Mouse (Mus musculus) intestine, embryonic 15.5 days (tissue): ENCODE data around the gene Neurl4. TPM values are rescaled to one million over a fixed set of nuclear protein-coding genes. Genes with fewer than 3 reads are reported as not detected.

Experiments
- ATAC-seq: fragments of 200-750 bp; cut with Nextera tagmentation; 2 replicates; pipeline ENCODE4 v1.8.0; 2017; ENCODE audit warnings: moderate TSS enrichment, moderate library complexity
- H3K27ac ChIP-seq: fragments of 300-500 bp; sonication (generic); 2 replicates; pipeline ENCODE4 v1.5.1; 2015; ENCODE audit warnings: mild to moderate bottlenecking, inconsistent platforms
- H3K27me3 ChIP-seq: fragments of 300-500 bp; sonication (generic); replicated peaks from 2 replicates; pipeline ENCODE4 v1.6.1; 2015; ENCODE audit warnings: inconsistent platforms
- H3K36me3 ChIP-seq: fragments of 300-500 bp; sonication (generic); 2 replicates; pipeline ENCODE4 v1.6.1; 2015; ENCODE audit warnings: inconsistent platforms
- H3K4me1 ChIP-seq: fragments of 300-500 bp; sonication (generic); replicated peaks from 2 replicates; pipeline ENCODE4 v1.6.1; 2015; ENCODE audit warnings: inconsistent platforms
- H3K4me2 ChIP-seq: fragments of 300-500 bp; sonication (generic); replicated peaks from 2 replicates; pipeline ENCODE4 v1.6.1; 2015; ENCODE audit warnings: mild to moderate bottlenecking, inconsistent platforms
- H3K4me3 ChIP-seq: fragments of 300-500 bp; sonication (generic); replicated peaks from 2 replicates; pipeline ENCODE4 v1.5.1; 2015; ENCODE audit warnings: inconsistent platforms
- H3K9ac ChIP-seq: fragments of 300-500 bp; sonication (generic); 2 replicates; pipeline ENCODE4 v1.6.1; 2015; ENCODE audit warnings: inconsistent platforms
- H3K9me3 ChIP-seq: fragments of 300-500 bp; sonication (generic); 2 replicates; pipeline ENCODE4 v1.6.1; 2016; ENCODE audit warnings: inconsistent platforms
- WGBS: fragments of 180-500 bp; shearing (Covaris S2); methylation state at CpG from one replicate; pipeline ENCODE4 v1.1.7; 2015; 5-methylcytosine and 5-hydroxymethylcytosine counted together
- polyA plus RNA-seq: library from polyadenylated mRNA; unstranded; fragments of >200 nt; fragmentation: Nextera tagmentation; extraction: Ambion mirVana; gene quantifications from 2 replicates; pipeline ENCODE4 v1.2.1, GENCODE M21; 2015

Gene Neurl4
- polyA plus RNA-seq, 1 experiment from 2014 or later = 7.0 TPM

GRCm38 (mm10) chr11:69883527-69884151 is 17.2 kb upstream of the Neurl4 start:
- whole genome bisulfite sequencing = 79% methylated on average over 8 of the region's 8 CpGs
- Histone ChIP-seq H3K4me1 (peaks cover 27% of the 10 kb centered on the region), H3K9ac (no peak overlapping the region), H3K4me3 (no peak overlapping the region), H3K27me3 (no peaks in the 10 kb centered on the region), H3K9me3 (no peaks in the 10 kb centered on the region), H3K36me3 (no peaks in the 10 kb centered on the region), H3K27ac (no peak overlapping the region), H3K4me2 (no peak overlapping the region)
- ATAC-seq = no peak

- Histone ChIP-seq H3K27ac (no peak overlapping the region), H3K27me3 (no peaks in the 10 kb centered on the region), H3K4me2 (no peak overlapping the region), H3K36me3 (no peaks in the 10 kb centered on the region), H3K4me3 (no peak overlapping the region), H3K9me3 (no peaks in the 10 kb centered on the region), H3K9ac (no peak overlapping the region), H3K4me1 (peaks cover 21% of the 10 kb centered on the region)
- 64% methylated on average over 9 of the region's 9 CpGs for WGBS
- ATAC-seq = no peak
Observed at GRCm38 (mm10) chr11:69884240-69884639, 16.6 kb upstream of the Neurl4 start.

- Histone ChIP-seq H3K4me3 (no peak overlapping the region), H3K4me1 (peaks cover 17% of the 10 kb centered on the region), H3K4me2 (no peak overlapping the region), H3K9me3 (no peaks in the 10 kb centered on the region), H3K9ac (no peak overlapping the region), H3K27ac (0 out of 2 replicates have a peak overlapping the region, but pooled peaks have one; percentile 3), H3K27me3 (no peaks in the 10 kb centered on the region), H3K36me3 (no peaks in the 10 kb centered on the region)
- ATAC-seq = no peak
- 76% methylated on average over 8 of the region's 8 CpGs for WGBS
Observed at GRCm38 (mm10) chr11:69884663-69885062, 16.2 kb upstream of the Neurl4 start.

GRCm38 (mm10) chr11:69886907-69887635 is 13.8 kb upstream of the Neurl4 start:
- Histone ChIP-seq H3K9ac (no peak overlapping the region), H3K4me2 (no peak overlapping the region), H3K36me3 (no peaks in the 10 kb centered on the region), H3K27me3 (no peaks in the 10 kb centered on the region), H3K4me1 (peaks cover 6% of the 10 kb centered on the region; the same call in 1 of the 2 replicates), H3K4me3 (no peak overlapping the region), H3K9me3 (no peaks in the 10 kb centered on the region), H3K27ac (no peak overlapping the region)
- no peak for ATAC-seq
- 65% methylated on average over 8 of the region's 8 CpGs for WGBS

GRCm38 (mm10) chr11:69891482-69891881 is 9.4 kb upstream of the Neurl4 start:
- H3K9ac ChIP-seq = no peak overlapping the region
- no peak overlapping the region for H3K27ac ChIP-seq
- H3K36me3 ChIP-seq = no peaks in the 10 kb centered on the region
- no peaks in the 10 kb centered on the region for H3K9me3 ChIP-seq
- H3K4me1 ChIP-seq = no peaks in the 10 kb centered on the region
- H3K4me3 ChIP-seq = no peak overlapping the region
- no peak for ATAC-seq
- H3K27me3 ChIP-seq = no peaks in the 10 kb centered on the region
- WGBS = 73% methylated on average over 4 of the region's 4 CpGs
- no peak overlapping the region for H3K4me2 ChIP-seq

- no peak for ATAC-seq
- Histone ChIP-seq H3K4me2 (no peak overlapping the region), H3K4me1 (peaks cover 4% of the 10 kb centered on the region), H3K9ac (no peak overlapping the region), H3K4me3 (no peak overlapping the region), H3K9me3 (no peaks in the 10 kb centered on the region), H3K27me3 (no peaks in the 10 kb centered on the region), H3K36me3 (no peaks in the 10 kb centered on the region), H3K27ac (no peak overlapping the region)
- 78% methylated on average over 5 of the region's 5 CpGs for WGBS
Observed at GRCm38 (mm10) chr11:69894671-69895070, 6.2 kb upstream of the Neurl4 start.

- 69% methylated on average over 4 of the region's 4 CpGs for whole genome bisulfite sequencing
Observed at GRCm38 (mm10) chr11:69895291-69895690, 5.6 kb upstream of the Neurl4 start, which contains the start of gene Acap1. Acap1 (minus strand) TSS chr11:69895539.

GRCm38 (mm10) chr11:69899870-69900269 is 1.0 kb upstream of the Neurl4 start:
- H3K27me3 ChIP-seq = no peaks in the 10 kb centered on the region
- H3K36me3 ChIP-seq = peaks cover 13% of the 10 kb centered on the region
- whole genome bisulfite sequencing = 22% methylated on average over 4 of the region's 4 CpGs
- peak overlapping the region; percentile 91 for H3K4me3 ChIP-seq
- H3K4me1 ChIP-seq = peaks cover 17% of the 10 kb centered on the region
- H3K9ac ChIP-seq = peak overlapping the region; percentile 93; the same call in 1 of the 2 replicates
- H3K9me3 ChIP-seq = no peaks in the 10 kb centered on the region
- peak overlapping the region; percentile 97 for H3K4me2 ChIP-seq
- H3K27ac ChIP-seq = 0 out of 2 replicates have a peak overlapping the region, but pooled peaks have one; percentile 97
- ATAC-seq = no peak

More at GRCm38 (mm10) chr11:69895291-69895690, 5.6 kb upstream of the Neurl4 start, which contains the start of gene Acap1:
- Histone ChIP-seq H3K27ac (no peak within 1 kb of the TSS), H3K4me2 (no peak within 1 kb of the TSS), H3K4me1 (peaks cover 7% of the 10 kb centered on the region), H3K9me3 (no peaks in the 10 kb centered on the region), H3K36me3 (no peaks in the 10 kb centered on the region), H3K9ac (no peak within 1 kb of the TSS), H3K4me3 (no peak within 1 kb of the TSS), H3K27me3 (no peaks in the 10 kb centered on the region)
- ATAC-seq = no peak

GRCm38 (mm10) chr11:69901406-69901846 is 554 bp downstream of the Neurl4 start:
- WGBS = under 1% methylated on average over 42 of the region's 42 CpGs
- peak; percentile 84 for ATAC-seq

GRCm38 (mm10) chr11:69901993-69902392 is 1.1 kb downstream of the Neurl4 start:
- Histone ChIP-seq H3K27me3 (no peaks in the 10 kb centered on the region), H3K9me3 (no peaks in the 10 kb centered on the region), H3K36me3 (peaks cover 32% of the 10 kb centered on the region), H3K9ac (peak overlapping the region; percentile 87), H3K4me3 (peak overlapping the region; percentile 91), H3K4me2 (peak overlapping the region; percentile 97), H3K27ac (peak overlapping the region; percentile 97), H3K4me1 (peaks cover 17% of the 10 kb centered on the region)
- WGBS = under 1% methylated on average over 39 of the region's 39 CpGs
- peak; percentile 18 for ATAC-seq

More at GRCm38 (mm10) chr11:69901406-69901846, 554 bp downstream of the Neurl4 start:
- Histone ChIP-seq H3K27ac (peak overlapping the region; percentile 97), H3K4me2 (peak overlapping the region; percentile 97), H3K9ac (peak overlapping the region; percentile 87), H3K4me3 (peak overlapping the region; percentile 91), H3K36me3 (peaks cover 27% of the 10 kb centered on the region), H3K9me3 (no peaks in the 10 kb centered on the region), H3K4me1 (peaks cover 17% of the 10 kb centered on the region), H3K27me3 (no peaks in the 10 kb centered on the region)

GRCm38 (mm10) chr11:69902972-69903371 is 2.1 kb downstream of the Neurl4 start:
- no peak for ATAC-seq
- H3K27me3 ChIP-seq = no peaks in the 10 kb centered on the region
- peaks cover 17% of the 10 kb centered on the region for H3K4me1 ChIP-seq
- no peak overlapping the region for H3K27ac ChIP-seq
- peak overlapping the region; percentile 91 for H3K4me3 ChIP-seq
- H3K9ac ChIP-seq = peak overlapping the region; percentile 87
- H3K36me3 ChIP-seq = peaks cover 42% of the 10 kb centered on the region
- peak overlapping the region; percentile 97 for H3K4me2 ChIP-seq
- H3K9me3 ChIP-seq = no peaks in the 10 kb centered on the region
- WGBS = 82% methylated on average over 13 of the region's 13 CpGs

- H3K4me3 ChIP-seq = no peak overlapping the region
- H3K36me3 ChIP-seq = peaks cover 55% of the 10 kb centered on the region
- 94% methylated on average over 9 of the region's 9 CpGs for WGBS
Observed at GRCm38 (mm10) chr11:69904311-69904710, 3.4 kb downstream of the Neurl4 start.

More at GRCm38 (mm10) chr11:69904311-69904710, 3.4 kb downstream of the Neurl4 start:
- Histone ChIP-seq H3K9ac (no peak overlapping the region), H3K4me1 (peaks cover 17% of the 10 kb centered on the region), H3K27ac (no peak overlapping the region), H3K4me2 (no peak overlapping the region), H3K9me3 (no peaks in the 10 kb centered on the region), H3K27me3 (no peaks in the 10 kb centered on the region)
- no peak for ATAC-seq
